Mouse (Mus musculus): ENCODE data around the gene Sf3a1. TPM values are rescaled to one million over a fixed set of nuclear protein-coding genes. Genes with fewer than 3 reads are reported as not detected.

The Sf3a1 gene
- polyA plus RNA-seq, 1 experiment from 2014 or later: 83.3 TPM

- Histone ChIP-seq H3K4me1 (0 out of 2 replicates have a peak, but pooled peaks cover 7% of the 10 kb centered on the region), H3K36me3 (no peaks in the 10 kb centered on the region), H3K27ac (replicated peaks) (no peak overlapping the region), H3K4me3 (no peak overlapping the region), H3K4me2 (replicated peaks) (no peak overlapping the region), H3K27me3 (peaks cover 21% of the 10 kb centered on the region), H3K9me3 (no peaks in the 10 kb centered on the region), H3K9ac (replicated peaks) (no peak overlapping the region)
- 22% methylated on average over 7 of the region's 7 CpGs for WGBS
- no peak for ATAC-seq (ENCODE audit: low FRiP score, low read depth)
These were observed 63.4 kb downstream of the Sf3a1 start for GRCm38 (mm10) chr11:4223393-4224188.

- no peaks in the 10 kb centered on the region for H3K9me3 ChIP-seq
- no peaks in the 10 kb centered on the region for H3K36me3 ChIP-seq
- H3K9ac ChIP-seq (replicated peaks): no peak overlapping the region
- no peak for ATAC-seq (ENCODE audit: low FRiP score, low read depth)
- no peak overlapping the region for H3K4me3 ChIP-seq
- WGBS: 65% methylated on average over 2 of the region's 2 CpGs
- no peak overlapping the region for H3K27ac ChIP-seq (replicated peaks)
- no peak overlapping the region for H3K4me2 ChIP-seq (replicated peaks)
- H3K27me3 ChIP-seq: peaks cover 14% of the 10 kb centered on the region
- 0 out of 2 replicates have a peak, but pooled peaks cover 7% of the 10 kb centered on the region for H3K4me1 ChIP-seq
These were observed 64.1 kb downstream of the Sf3a1 start for GRCm38 (mm10) chr11:4224223-4224622.

- H3K9me3 ChIP-seq: no peaks in the 10 kb centered on the region
- ATAC-seq (ENCODE audit: low FRiP score, low read depth): no peak
These were observed 66.6 kb downstream of the Sf3a1 start for GRCm38 (mm10) chr11:4226569-4227325.

GRCm38 (mm10) chr11:4228463-4228862 lies 68.3 kb downstream of the Sf3a1 start:
- Histone ChIP-seq H3K4me2 (replicated peaks) (no peak overlapping the region), H3K4me3 (no peak overlapping the region), H3K36me3 (no peaks in the 10 kb centered on the region), H3K9ac (replicated peaks) (no peak overlapping the region), H3K9me3 (no peaks in the 10 kb centered on the region), H3K4me1 (0 out of 2 replicates have a peak, but pooled peaks cover 7% of the 10 kb centered on the region), H3K27ac (replicated peaks) (no peak overlapping the region), H3K27me3 (peaks cover 3% of the 10 kb centered on the region; the same call in 1 of the 2 replicates)
- WGBS: 59% methylated on average over 8 of the region's 8 CpGs
- ATAC-seq (ENCODE audit: low FRiP score, low read depth): no peak

More at GRCm38 (mm10) chr11:4226569-4227325, 66.6 kb downstream of the Sf3a1 start:
- Histone ChIP-seq H3K4me3 (no peak overlapping the region), H3K4me2 (replicated peaks) (no peak overlapping the region), H3K27ac (replicated peaks) (no peak overlapping the region), H3K4me1 (0 out of 2 replicates have a peak, but pooled peaks cover 7% of the 10 kb centered on the region), H3K9ac (replicated peaks) (no peak overlapping the region), H3K36me3 (no peaks in the 10 kb centered on the region), H3K27me3 (peaks cover 3% of the 10 kb centered on the region; the same call in 1 of the 2 replicates)
- 82% methylated on average over 5 of the region's 5 CpGs for WGBS

- H3K27me3 ChIP-seq: no peaks in the 10 kb centered on the region; the same call in 1 of the 2 replicates
- no peak overlapping the region for H3K27ac ChIP-seq (replicated peaks)
- ATAC-seq (ENCODE audit: low FRiP score, low read depth): no peak
- 62% methylated on average over 4 of the region's 4 CpGs for WGBS
- no peak overlapping the region for H3K9ac ChIP-seq (replicated peaks)
- no peak overlapping the region for H3K4me2 ChIP-seq (replicated peaks)
- H3K9me3 ChIP-seq: no peaks in the 10 kb centered on the region
- 0 out of 2 replicates have a peak, but pooled peaks cover 4% of the 10 kb centered on the region for H3K4me1 ChIP-seq
- no peak overlapping the region for H3K4me3 ChIP-seq
- H3K36me3 ChIP-seq: no peaks in the 10 kb centered on the region
These were observed 69.7 kb downstream of the Sf3a1 start for GRCm38 (mm10) chr11:4229841-4230240.

GRCm38 (mm10) chr11:4231435-4231834 lies 71.3 kb downstream of the Sf3a1 start:
- H3K4me1 ChIP-seq: peaks cover 4% of the 10 kb centered on the region; the same call in 1 of the 2 replicates
- no peaks in the 10 kb centered on the region for H3K9me3 ChIP-seq
- H3K4me2 ChIP-seq (replicated peaks): no peak overlapping the region
- no peaks in the 10 kb centered on the region for H3K27me3 ChIP-seq
- H3K36me3 ChIP-seq: no peaks in the 10 kb centered on the region
- H3K9ac ChIP-seq (replicated peaks): no peak overlapping the region
- H3K4me3 ChIP-seq: no peak overlapping the region
- 94% methylated on average over 2 of the region's 2 CpGs for WGBS
- no peak overlapping the region for H3K27ac ChIP-seq (replicated peaks)
- ATAC-seq (ENCODE audit: low FRiP score, low read depth): no peak

Small RNAs within 50 kb of the gene (microRNA-seq; reads per million reads assigned to microRNA genes)
- gene Mir3060: 9.1 reads per million, percentile 25 among the genes with 10 or more reads in this experiment

Other genes with a start within 250 kb of the Sf3a1 start
- 6.7 and 7.8 TPM in 2 replicates for gene Slc35e4, start 245.7 kb upstream of the Sf3a1 start, polyA plus RNA-seq (2016; fragmentation: Nextera tagmentation; extraction: Ambion mirVana)
- gene Tcn2, start 228.2 kb upstream of the Sf3a1 start, polyA plus RNA-seq (2016; fragmentation: Nextera tagmentation; extraction: Ambion mirVana): 23.2 and 27.0 TPM in 2 replicates
- gene Pes1, start 196.4 kb upstream of the Sf3a1 start, polyA plus RNA-seq (2016; fragmentation: Nextera tagmentation; extraction: Ambion mirVana): 71.2 and 75.3 TPM in 2 replicates
- gene 4930556J24Rik, start 183.6 kb upstream of the Sf3a1 start, polyA plus RNA-seq (2016; fragmentation: Nextera tagmentation; extraction: Ambion mirVana): 0.20 and 0.26 TPM in 2 replicates
- 0.65 and 0.80 TPM in 2 replicates for gene Gal3st1, start 176.7 kb upstream of the Sf3a1 start, polyA plus RNA-seq (2016; fragmentation: Nextera tagmentation; extraction: Ambion mirVana)
- not detected in 2 replicates for gene Sec14l4, start 128.9 kb upstream of the Sf3a1 start, polyA plus RNA-seq (2016; fragmentation: Nextera tagmentation; extraction: Ambion mirVana)
- gene Sec14l3, start 95.5 kb upstream of the Sf3a1 start, polyA plus RNA-seq (2016; fragmentation: Nextera tagmentation; extraction: Ambion mirVana): not detected in 2 replicates
- gene Mtfp1, start 64.9 kb upstream of the Sf3a1 start, polyA plus RNA-seq (2016; fragmentation: Nextera tagmentation; extraction: Ambion mirVana): 5.3 and 5.9 TPM in 2 replicates
- gene Sec14l2, start 36.9 kb upstream of the Sf3a1 start, polyA plus RNA-seq (2016; fragmentation: Nextera tagmentation; extraction: Ambion mirVana): 3.0 and 3.2 TPM in 2 replicates
- gene Rnf215, start 25.1 kb upstream of the Sf3a1 start, polyA plus RNA-seq (2016; fragmentation: Nextera tagmentation; extraction: Ambion mirVana): 36.8 and 37.5 TPM in 2 replicates
- 8.1 and 9.8 TPM in 2 replicates for gene Ccdc157, start 57 bp upstream of the Sf3a1 start, polyA plus RNA-seq (2016; fragmentation: Nextera tagmentation; extraction: Ambion mirVana)
- 27.5 and 28.7 TPM in 2 replicates for gene Tbc1d10a, start 26.4 kb downstream of the Sf3a1 start, polyA plus RNA-seq (2016; fragmentation: Nextera tagmentation; extraction: Ambion mirVana)
- gene Castor1, start 57.9 kb downstream of the Sf3a1 start, polyA plus RNA-seq (2016; fragmentation: Nextera tagmentation; extraction: Ambion mirVana): 2.1 and 2.9 TPM in 2 replicates
- not detected in 2 replicates for gene Osm, start 76.1 kb downstream of the Sf3a1 start, polyA plus RNA-seq (2016; fragmentation: Nextera tagmentation; extraction: Ambion mirVana)
- 0.05 TPM in 1 of 2 replicates, not detected in the other for gene Lif, start 97.2 kb downstream of the Sf3a1 start, polyA plus RNA-seq (2016; fragmentation: Nextera tagmentation; extraction: Ambion mirVana)